Mouse (Mus musculus) MEL (cell line): ENCODE measurements around the gene Top1.

ENCODE experiments used
- CHD2 ChIP-seq: IDR thresholded peaks from 2 replicates; pipeline ENCODE4 v1.6.1; 2011; ENCODE audit warnings: low read length, improper control_type of control experiment
- CTCF ChIP-seq, 3 experiments: IDR thresholded peaks in 2 of 3; conservative IDR thresholded peaks in 1 of 3; 2 replicates each; pipeline ENCODE4 v1.5.1; 2011 to 2012; ENCODE audit warnings: low read length in 3 of 3, low read depth in 2 of 3, mild to moderate bottlenecking in 2 of 3, improper control_type of control experiment in 1 of 3, inconsistent platforms in 1 of 3, mixed read lengths in 1 of 3, moderate library complexity in 1 of 3; ENCODE audit not compliant: control insufficient read depth in 1 of 3, insufficient read depth in 1 of 3, poor library complexity in 1 of 3, severe bottlenecking in 1 of 3
- GABPA ChIP-seq: IDR thresholded peaks from 2 replicates; pipeline ENCODE4 v1.6.1; 2012; ENCODE audit warnings: low read depth, mild to moderate bottlenecking, inconsistent platforms, low read length, improper control_type of control experiment, moderate library complexity
- HCFC1 ChIP-seq: IDR thresholded peaks from 2 replicates; pipeline ENCODE4 v1.6.1; 2012; ENCODE audit warnings: low read depth, mild to moderate bottlenecking, inconsistent platforms, low read length, improper control_type of control experiment, moderate library complexity
- MAX ChIP-seq: IDR thresholded peaks from 2 replicates; pipeline ENCODE4 v1.6.1; 2011; ENCODE audit warnings: low read length, improper control_type of control experiment
- MAZ ChIP-seq: IDR thresholded peaks from 2 replicates; pipeline ENCODE4 v1.6.1; 2012; ENCODE audit warnings: low read depth, mild to moderate bottlenecking, inconsistent platforms, low read length, improper control_type of control experiment
- MYB ChIP-seq: IDR thresholded peaks from 2 replicates; pipeline ENCODE4 v1.6.1; 2011; ENCODE audit warnings: mild to moderate bottlenecking, low read depth, low read length, improper control_type of control experiment
- POLR2A ChIP-seq, 2 experiments: IDR thresholded peaks; 2 replicates each; pipeline ENCODE4 v1.6.1; 2011 to 2012; ENCODE audit warnings: low read length in 2 of 2, mild to moderate bottlenecking in 2 of 2, control low read depth in 1 of 2, improper control_type of control experiment in 1 of 2, low read depth in 1 of 2, moderate library complexity in 1 of 2; ENCODE audit not compliant: control insufficient read depth in 1 of 2, insufficient read depth in 1 of 2, poor library complexity in 1 of 2
- POLR2AphosphoS2 ChIP-seq: IDR thresholded peaks from 2 replicates; pipeline ENCODE4 v1.6.1; 2011; ENCODE audit warnings: low read length, improper control_type of control experiment
- RAD21 ChIP-seq: IDR thresholded peaks from 2 replicates; pipeline ENCODE4 v1.6.1; 2011; ENCODE audit warnings: mild to moderate bottlenecking, low read depth, low read length, improper control_type of control experiment
- TBP ChIP-seq: IDR thresholded peaks from 2 replicates; pipeline ENCODE4 v1.8.0; 2011; ENCODE audit warnings: low read depth, low read length, improper control_type of control experiment
- UBTF ChIP-seq: IDR thresholded peaks from 2 replicates; pipeline ENCODE4 v1.6.1; 2012; ENCODE audit warnings: low read depth, mild to moderate bottlenecking, inconsistent platforms, low read length, improper control_type of control experiment, moderate library complexity, borderline replicate concordance; ENCODE audit not compliant: insufficient read depth
- USF1 ChIP-seq: IDR thresholded peaks from 2 replicates; pipeline ENCODE4 v1.6.1; 2014; ENCODE audit warnings: low read depth, mild to moderate bottlenecking, inconsistent platforms, low read length, improper control_type of control experiment, moderate library complexity
- USF2 ChIP-seq, 2 experiments: IDR thresholded peaks; 2 replicates each; pipeline ENCODE4 v1.6.1; 2011 to 2012; ENCODE audit warnings: improper control_type of control experiment in 2 of 2, low read length in 2 of 2, borderline replicate concordance in 1 of 2, inconsistent platforms in 1 of 2, low read depth in 1 of 2, mild to moderate bottlenecking in 1 of 2; ENCODE audit not compliant: insufficient read depth in 1 of 2

DNA sequence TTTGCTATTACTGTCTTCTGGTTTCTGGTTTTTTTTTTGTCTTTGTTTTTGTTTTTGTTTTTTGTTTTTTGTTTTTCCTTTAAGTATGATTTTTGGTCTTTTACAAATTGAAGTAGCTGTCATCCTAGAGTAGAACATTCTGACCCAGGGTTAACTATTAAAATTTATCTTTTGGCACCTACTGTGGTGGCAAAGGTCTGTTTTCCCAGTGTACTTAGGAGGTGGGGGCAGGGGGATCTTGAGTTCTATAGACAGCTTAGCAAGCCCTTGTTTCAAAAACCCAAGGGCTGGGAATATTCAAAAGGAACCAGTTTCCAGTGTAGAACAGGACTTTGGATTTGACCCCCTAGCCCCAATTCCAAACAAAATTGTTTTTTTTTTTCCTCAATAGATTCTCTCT, 18.7 kb downstream of the Top1 start:
- TF ChIP-seq CTCF (IDR thresholded peaks at IDR 0.05 in 2 of 3, conservative IDR thresholded peaks at IDR 0.05 in 1 of 3; ENCODE audit: control insufficient read depth in 1 of 3, insufficient read depth in 1 of 3, low read depth in 2 of 3, low read length in 3 of 3, poor library complexity in 1 of 3, severe bottlenecking in 1 of 3) (no peak), MAZ (no peak), RAD21 (no peak), GABPA (no peak), CHD2 (no peak), UBTF (no peak), POLR2A (IDR thresholded peaks at IDR 0.05; ENCODE audit: control insufficient read depth in 1 of 2, insufficient read depth in 1 of 2, low read depth in 1 of 2, low read length in 2 of 2, poor library complexity in 1 of 2) (no peak), USF2 (IDR thresholded peaks at IDR 0.05; ENCODE audit: borderline replicate concordance in 1 of 2, insufficient read depth in 1 of 2, low read depth in 1 of 2, low read length in 2 of 2) (no peak), HCFC1 (no peak), USF1 (no peak), TBP (no peak), MYB (no peak), POLR2AphosphoS2 (no peak), MAX (no peak)
